Mouse (Mus musculus): ENCODE data around the gene Pa2g4. TPM values are rescaled to one million over a fixed set of nuclear protein-coding genes. Genes with fewer than 3 reads are reported as not detected.
"Not testable (repeated sequence)": the region's sequence is repeated elsewhere in the genome, so short reads cannot be mapped to it uniquely, and the experiment has no call there.

The Pa2g4 gene
- polyA plus RNA-seq (2015; fragmentation: Nextera tagmentation; extraction: Ambion mirVana), result 213 and 215 TPM in 2 replicates

DNA sequence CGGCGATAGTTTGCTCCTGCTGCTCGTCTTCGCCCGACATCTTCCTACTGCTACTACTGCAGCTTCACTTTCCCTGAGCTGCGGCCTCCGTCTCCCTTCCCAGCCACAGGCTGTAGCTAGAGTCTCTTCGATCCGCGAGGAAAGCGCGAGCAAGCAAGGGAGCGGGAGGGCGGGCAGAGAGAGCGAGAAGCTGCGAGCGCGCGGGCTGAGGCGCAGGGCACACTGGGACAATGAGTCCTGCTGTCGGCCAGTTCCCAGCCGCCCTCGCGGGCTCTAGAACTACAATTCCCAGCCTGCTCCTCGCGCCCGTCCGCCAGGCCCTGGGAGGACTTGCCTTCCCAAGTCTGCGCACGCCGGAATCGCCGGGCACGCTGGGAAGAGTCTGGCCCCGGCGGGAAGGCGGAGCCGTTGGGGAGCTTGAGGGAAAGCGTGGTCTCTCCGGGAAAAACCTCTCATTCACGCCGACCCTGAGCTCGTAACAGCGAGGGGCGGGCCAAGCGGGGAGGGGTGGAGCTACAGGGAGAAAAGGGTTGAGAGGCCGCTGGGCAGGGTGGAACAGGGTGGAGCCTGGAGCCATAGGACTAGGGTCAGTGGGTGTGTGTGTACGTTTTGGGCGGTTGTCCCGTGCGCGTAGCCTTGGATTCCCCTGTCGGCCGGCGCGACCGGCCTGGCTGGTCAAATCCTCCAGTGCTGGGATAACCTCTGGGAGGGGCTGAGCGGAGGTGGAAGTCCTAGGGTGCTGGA lies at the start of gene Pa2g4:
Gene Pa2g4 (minus strand): TSS at position 200 of the 744 bp plus-strand sequence.
- under 1% methylated on average over 58 of the region's 58 CpGs for WGBS

GRCm38 (mm10) chr10:128614934-128615333 lies 49.1 kb upstream of the Pa2g4 start:
- 58% methylated on average over 3 of the region's 3 CpGs for WGBS
- ATAC-seq (ENCODE audit: insufficient read depth, low FRiP score, low read depth), result no peak
- no peak overlapping the region for H3K4me3 ChIP-seq (replicated peaks)

More for the DNA sequence above, at the start of gene Pa2g4:
- Histone ChIP-seq H3K4me1 (peaks cover 12% of the 10 kb centered on the region), H3K9me3 (no peaks in the 10 kb centered on the region), H3K4me3 (replicated peaks) (peak within 1 kb of the TSS; percentile 95), H3K4me2 (peak within 1 kb of the TSS; percentile 88), H3K9ac (peak within 1 kb of the TSS; percentile 96), H3K36me3 (peaks cover 12% of the 10 kb centered on the region), H3K27me3 (replicated peaks) (no peaks in the 10 kb centered on the region), H3K27ac (peak within 1 kb of the TSS; percentile 94)
- peak; percentile 97 for ATAC-seq (ENCODE audit: insufficient read depth, low FRiP score, low read depth)

DNA sequence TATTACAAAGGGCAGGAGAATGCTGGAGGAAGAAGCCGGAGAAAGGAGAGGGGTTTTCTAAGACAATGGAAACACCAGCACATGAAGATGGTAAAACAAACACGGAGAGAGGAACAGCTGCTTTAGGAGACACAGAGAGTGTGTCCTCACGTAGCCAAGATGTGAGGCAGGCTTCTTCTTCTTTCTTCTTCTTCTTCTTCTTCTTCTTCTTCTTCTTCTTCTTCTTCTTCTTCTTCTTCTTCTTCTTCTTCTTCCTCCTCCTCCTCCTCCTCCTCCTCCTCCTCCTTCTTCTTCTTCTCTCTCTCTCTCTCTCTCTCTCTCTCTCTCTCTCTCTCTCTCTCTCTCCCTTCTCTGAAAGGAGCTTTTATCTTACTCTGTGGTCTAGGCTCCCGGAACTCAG lies 48.0 kb upstream of the Pa2g4 start:
- H3K27me3 ChIP-seq (replicated peaks); H3K9ac ChIP-seq; H3K9me3 ChIP-seq; H3K4me3 ChIP-seq (replicated peaks); H3K4me1 ChIP-seq; H3K4me2 ChIP-seq; H3K36me3 ChIP-seq; ATAC-seq (ENCODE audit: insufficient read depth, low FRiP score, low read depth); H3K27ac ChIP-seq: not testable (repeated sequence)
- WGBS, result 64% methylated on average over 4 of the region's 4 CpGs

More at GRCm38 (mm10) chr10:128614934-128615333, 49.1 kb upstream of the Pa2g4 start:
- Histone ChIP-seq H3K27ac (no peak overlapping the region), H3K9me3 (no peaks in the 10 kb centered on the region), H3K4me2 (no peak overlapping the region), H3K4me1 (peaks cover 3% of the 10 kb centered on the region; the same call in 1 of the 2 replicates), H3K9ac (no peak overlapping the region), H3K27me3 (replicated peaks) (no peaks in the 10 kb centered on the region), H3K36me3 (no peaks in the 10 kb centered on the region)

GRCm38 (mm10) chr10:128613154-128613440 lies 47.3 kb upstream of the Pa2g4 start:
- peaks cover 3% of the 10 kb centered on the region; the same call in 1 of the 2 replicates for H3K4me1 ChIP-seq
- no peaks in the 10 kb centered on the region for H3K27me3 ChIP-seq (replicated peaks)
- H3K4me2 ChIP-seq, result no peak overlapping the region
- ATAC-seq (ENCODE audit: insufficient read depth, low FRiP score, low read depth), result no peak; the same call in 1 of the 2 replicates
- no peak overlapping the region for H3K4me3 ChIP-seq (replicated peaks)
- H3K9me3 ChIP-seq, result no peaks in the 10 kb centered on the region
- no peaks in the 10 kb centered on the region for H3K36me3 ChIP-seq
- no peak overlapping the region for H3K27ac ChIP-seq
- 37% methylated on average over 6 of the region's 6 CpGs for WGBS
- no peak overlapping the region for H3K9ac ChIP-seq

- peaks cover 3% of the 10 kb centered on the region; the same call in 1 of the 2 replicates for H3K4me1 ChIP-seq
- no peaks in the 10 kb centered on the region for H3K27me3 ChIP-seq (replicated peaks)
- ATAC-seq (ENCODE audit: insufficient read depth, low FRiP score, low read depth), result peak; percentile 59; the same call in 1 of the 2 replicates
- H3K9me3 ChIP-seq, result no peaks in the 10 kb centered on the region
- peak overlapping the region; percentile 34; the same call in 1 of the 2 replicates for H3K4me2 ChIP-seq
- no peak overlapping the region for H3K4me3 ChIP-seq (replicated peaks)
- H3K36me3 ChIP-seq, result no peaks in the 10 kb centered on the region
- WGBS, result 13% methylated on average over 16 of the region's 16 CpGs
- H3K27ac ChIP-seq, result no peak overlapping the region
- no peak overlapping the region for H3K9ac ChIP-seq
Measured at GRCm38 (mm10) chr10:128612433-128613153, 46.8 kb upstream of the Pa2g4 start.

GRCm38 (mm10) chr10:128606483-128606882 lies 40.7 kb upstream of the Pa2g4 start:
- Histone ChIP-seq H3K36me3 (no peaks in the 10 kb centered on the region), H3K9me3 (no peaks in the 10 kb centered on the region), H3K9ac (no peak overlapping the region), H3K27me3 (replicated peaks) (no peaks in the 10 kb centered on the region), H3K4me3 (replicated peaks) (no peak overlapping the region), H3K27ac (no peak overlapping the region), H3K4me1 (no peaks in the 10 kb centered on the region), H3K4me2 (no peak overlapping the region)
- WGBS, result 44% methylated on average over 2 of the region's 2 CpGs
- ATAC-seq (ENCODE audit: insufficient read depth, low FRiP score, low read depth), result no peak

DNA sequence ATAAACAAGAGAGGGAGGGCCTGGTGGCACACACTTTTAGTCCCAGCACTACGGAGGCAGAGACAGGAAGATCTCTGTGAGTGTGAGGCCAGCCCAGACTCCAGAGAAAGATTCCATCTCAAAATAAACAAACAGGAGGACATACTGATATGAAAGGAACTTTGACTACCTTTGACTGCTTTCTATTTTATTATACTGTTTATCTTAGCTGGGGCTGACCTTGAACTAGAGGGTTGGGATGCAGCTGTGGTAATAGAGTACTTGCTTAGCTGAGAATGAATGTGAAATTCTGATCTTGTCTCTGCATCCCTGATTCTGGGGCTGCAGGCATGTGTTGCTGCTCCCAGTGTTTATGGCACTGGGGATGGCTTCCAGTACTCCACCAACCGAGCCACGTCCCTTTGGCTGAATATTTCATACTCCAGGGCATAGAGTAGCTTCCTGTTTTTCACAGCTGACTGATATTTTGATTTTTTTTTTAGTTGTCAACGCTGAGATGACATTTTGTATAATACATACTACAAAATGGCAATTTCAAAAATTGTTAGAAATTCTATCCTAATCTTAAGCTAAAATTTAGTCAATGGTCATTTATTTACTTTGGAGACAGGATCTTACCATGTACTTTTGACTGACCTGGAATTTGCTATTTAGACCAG lies 36.8 kb upstream of the Pa2g4 start:
- Histone ChIP-seq H3K9me3 (no peaks in the 10 kb centered on the region), H3K36me3 (no peaks in the 10 kb centered on the region), H3K4me2 (no peak overlapping the region), H3K4me1 (no peaks in the 10 kb centered on the region), H3K4me3 (replicated peaks) (no peak overlapping the region), H3K27ac (no peak overlapping the region), H3K9ac (no peak overlapping the region), H3K27me3 (replicated peaks) (no peaks in the 10 kb centered on the region)
- WGBS, result 74% methylated on average over 4 of the region's 4 CpGs
- no peak for ATAC-seq (ENCODE audit: insufficient read depth, low FRiP score, low read depth)

DNA sequence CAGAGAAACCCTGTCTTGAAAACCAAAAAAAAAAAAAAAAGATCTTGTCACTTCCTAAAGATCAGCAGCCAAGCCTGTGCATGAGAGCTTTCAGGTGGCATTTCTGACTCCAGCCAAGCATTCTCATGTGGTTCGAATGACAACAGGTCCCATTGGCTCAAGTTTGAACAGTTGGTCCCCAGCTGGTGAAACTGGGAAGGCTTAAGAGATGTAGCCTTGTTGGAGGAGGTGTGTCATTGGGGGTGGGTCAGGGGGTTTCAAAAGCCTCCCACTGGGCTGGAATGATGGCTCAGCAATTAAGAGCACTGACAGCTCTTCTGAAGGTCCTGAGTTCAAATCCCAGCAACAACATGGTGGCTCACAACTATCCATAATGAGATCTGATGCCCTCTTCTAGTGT lies 35.7 kb upstream of the Pa2g4 start:
- Histone ChIP-seq H3K9me3 (no peaks in the 10 kb centered on the region), H3K4me2 (no peak overlapping the region), H3K27ac (no peak overlapping the region), H3K27me3 (replicated peaks) (no peaks in the 10 kb centered on the region), H3K9ac (no peak overlapping the region), H3K36me3 (no peaks in the 10 kb centered on the region), H3K4me1 (no peaks in the 10 kb centered on the region), H3K4me3 (replicated peaks) (no peak overlapping the region)
- 68% methylated on average over 1 of the region's 1 CpGs for WGBS
- ATAC-seq (ENCODE audit: insufficient read depth, low FRiP score, low read depth), result no peak

DNA sequence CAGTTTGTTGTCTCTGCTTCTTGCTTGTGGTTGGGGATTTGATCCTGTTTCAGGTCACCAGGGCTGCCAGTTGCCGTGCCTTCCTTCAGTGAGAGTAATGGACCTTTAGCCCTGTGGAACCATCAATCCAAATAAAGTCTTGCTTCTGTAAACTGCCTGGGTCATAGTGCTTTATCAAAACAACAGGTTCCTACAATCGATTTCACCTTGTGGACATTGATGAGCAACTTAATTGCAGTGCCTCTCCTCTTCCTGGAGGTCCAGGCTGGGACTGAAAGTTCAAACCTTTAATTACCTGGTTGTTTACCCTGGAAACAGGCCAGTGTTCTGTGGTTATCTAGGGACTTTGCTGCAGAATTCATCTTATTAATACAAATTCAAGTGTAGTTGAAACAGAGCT lies 32.7 kb upstream of the Pa2g4 start:
- Histone ChIP-seq H3K36me3 (no peaks in the 10 kb centered on the region), H3K4me2 (no peak overlapping the region), H3K4me3 (replicated peaks) (no peak overlapping the region), H3K9ac (no peak overlapping the region), H3K9me3 (no peaks in the 10 kb centered on the region), H3K4me1 (no peaks in the 10 kb centered on the region), H3K27me3 (replicated peaks) (no peaks in the 10 kb centered on the region), H3K27ac (no peak overlapping the region)
- WGBS, result 23% methylated on average over 2 of the region's 2 CpGs
- no peak for ATAC-seq (ENCODE audit: insufficient read depth, low FRiP score, low read depth)

DNA sequence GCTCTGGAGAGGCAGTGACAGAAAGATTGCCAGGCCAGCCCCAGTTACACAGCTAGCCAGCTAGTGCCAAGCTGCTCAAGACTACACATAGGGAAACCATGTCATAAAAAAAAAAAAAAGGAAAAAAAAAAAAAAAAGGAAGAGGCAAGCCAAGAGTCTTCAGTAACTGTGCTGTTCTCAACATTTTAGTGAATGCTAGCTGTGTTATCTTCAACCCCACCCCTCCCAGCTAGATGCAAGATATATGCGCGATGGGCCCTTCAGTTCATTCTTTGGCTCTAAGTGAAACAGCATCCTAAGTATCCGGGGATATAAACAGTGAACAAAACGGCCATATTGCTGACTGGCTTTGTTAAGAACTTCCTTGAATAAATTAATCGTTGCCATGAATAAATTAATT lies 27.0 kb upstream of the Pa2g4 start:
- 0 out of 2 replicates have a peak, but pooled peaks cover 8% of the 10 kb centered on the region for H3K27me3 ChIP-seq (replicated peaks)
- WGBS, result 72% methylated on average over 5 of the region's 5 CpGs

GRCm38 (mm10) chr10:128591436-128591835 lies 25.6 kb upstream of the Pa2g4 start:
- H3K27ac ChIP-seq, result no peak overlapping the region
- no peak for ATAC-seq (ENCODE audit: insufficient read depth, low FRiP score, low read depth)
- no peaks in the 10 kb centered on the region for H3K36me3 ChIP-seq
- H3K9me3 ChIP-seq, result no peaks in the 10 kb centered on the region
- 76% methylated on average over 6 of the region's 6 CpGs for WGBS
- H3K9ac ChIP-seq, result no peak overlapping the region
- H3K4me1 ChIP-seq, result peaks cover 12% of the 10 kb centered on the region
- H3K27me3 ChIP-seq (replicated peaks), result 0 out of 2 replicates have a peak, but pooled peaks cover 16% of the 10 kb centered on the region
- H3K4me2 ChIP-seq, result no peak overlapping the region
- no peak overlapping the region for H3K4me3 ChIP-seq (replicated peaks)

More for the DNA sequence above, 27.0 kb upstream of the Pa2g4 start:
- no peaks in the 10 kb centered on the region for H3K9me3 ChIP-seq
- H3K36me3 ChIP-seq, result no peaks in the 10 kb centered on the region
- no peak overlapping the region for H3K27ac ChIP-seq
- ATAC-seq (ENCODE audit: insufficient read depth, low FRiP score, low read depth), result no peak
- H3K4me3 ChIP-seq (replicated peaks), result no peak overlapping the region
- H3K4me1 ChIP-seq, result peaks cover 7% of the 10 kb centered on the region; the same call in 1 of the 2 replicates
- no peak overlapping the region for H3K4me2 ChIP-seq
- no peak overlapping the region for H3K9ac ChIP-seq
